ENCODE assay signal across 29 mouse cellular contexts in the genomic region with DNA sequence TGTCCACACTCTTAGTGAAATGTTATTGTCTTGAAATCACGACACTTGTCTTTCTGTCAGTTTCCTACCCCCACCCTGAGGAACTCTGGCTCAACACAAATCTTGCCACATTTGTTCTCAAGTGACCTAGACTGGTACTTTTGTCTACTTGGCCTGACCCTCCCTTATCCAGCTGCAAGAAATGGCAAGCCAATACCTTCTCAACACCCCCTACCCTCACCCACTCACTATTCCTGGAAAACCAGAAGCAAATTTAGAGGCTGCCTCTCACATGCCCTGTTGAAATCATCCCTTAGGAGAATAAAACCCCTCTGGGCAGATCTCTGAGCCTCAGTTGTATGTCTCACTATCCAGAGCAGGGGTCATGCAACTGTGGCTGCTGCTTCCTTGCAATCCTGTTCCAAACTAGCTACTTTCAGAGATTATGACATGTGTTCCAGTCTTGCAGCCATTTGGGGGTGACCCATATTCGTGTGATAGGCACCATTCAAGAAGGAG. TPM values are rescaled to one million over a fixed set of nuclear protein-coding genes. Genes with fewer than 3 reads are reported as not detected.
A peak's percentile ranks its signal among the peaks of the same experiment; 100 is the strongest.
DNase-seq lines count a peak whose midpoint lies in the region; ATAC-seq and TF ChIP-seq lines count a peak whose summit lies in the region.
"Had no signal": no experiment of that assay in that cellular context is flagged by ENCODE, and none has a peak within 500 bp of the region (broad histone marks: within the 10 kb centered on the region; RNA-seq: fewer than 3 reads in every experiment).

No protein-coding gene starts in this region.

- no peak overlapping the region for H3K4me2 ChIP-seq in lung, postnatal 0 days (replicated peaks; ENCODE audit: low read depth, low read length)
- H3K4me2 ChIP-seq: embryonic facial prominence, embryonic 13.5 days; forebrain, embryonic 12.5 days; forebrain, embryonic 15.5 days; heart, embryonic 12.5 days; heart, embryonic 15.5 days; hindbrain, embryonic 14.5 days had no signal

- WGBS in lung, postnatal 0 days: 64% methylated on average over 2 of the region's 2 CpGs

- TF ChIP-seq CTCF in lung, postnatal 0 days (IDR thresholded peaks at IDR 0.05): no peak

- DNase-seq in adrenal gland, adult 8-10 months: peak; percentile 16
- no peak for DNase-seq in adrenal gland, adult 18-20 months (ENCODE audit: low spot score in 2 of 2)
- peak; percentile 87 for DNase-seq in heart, adult 11 months
- DNase-seq in heart, adult 8-10 months (ENCODE audit: low spot score): no peak
- DNase-seq in lung, postnatal 0 days (ENCODE audit: low spot score): no peak
- DNase-seq in lung, postnatal 14 days: no peak
- peak; percentile 93 for DNase-seq in adipocyte (ENCODE audit: low spot score)
- DNase-seq in B cell, adult 2 months: no peak
- DNase-seq: cerebellum, adult 11-12 months; cerebellum, adult 8-10 months; cerebellum, postnatal 10 days; cerebellum, postnatal 36 days; embryo, embryonic 11 days; gastrocnemius, postnatal 25 days; heart, adult 2 months; heart, postnatal 10 days; heart, postnatal 36 days; kidney, adult 18-20 months; kidney, adult 9 months had no signal

- H3K36me3 ChIP-seq in lung, postnatal 0 days (ENCODE audit: insufficient read depth, low read length): no peaks in the 10 kb centered on the region
- H3K36me3 ChIP-seq: embryonic facial prominence, embryonic 10.5 days; embryonic facial prominence, embryonic 13.5 days; forebrain, embryonic 12.5 days; forebrain, embryonic 15.5 days; heart, embryonic 12.5 days; heart, embryonic 15.5 days had no signal

- H3K27ac ChIP-seq in lung, postnatal 0 days (ENCODE audit: low read length): no peak overlapping the region
- H3K27ac ChIP-seq: embryonic facial prominence, embryonic 10.5 days; embryonic facial prominence, embryonic 13.5 days; forebrain, embryonic 12.5 days; forebrain, embryonic 15.5 days; heart, adult 2 months; heart, embryonic 15.5 days; hindbrain, embryonic 14.5 days had no signal

- TF ChIP-seq EP300 in lung, postnatal 0 days (IDR thresholded peaks at IDR 0.05): no peak

- no peaks in the 10 kb centered on the region for H3K27me3 ChIP-seq in lung, postnatal 0 days (replicated peaks; ENCODE audit: insufficient read depth, low read length)
- H3K27me3 ChIP-seq: embryonic facial prominence, embryonic 13.5 days; forebrain, embryonic 12.5 days; forebrain, embryonic 15.5 days; heart, embryonic 12.5 days; heart, embryonic 15.5 days had no signal

- no peaks in the 10 kb centered on the region for H3K9me3 ChIP-seq in lung, postnatal 0 days (ENCODE audit: low read length)
- H3K9me3 ChIP-seq: embryonic facial prominence, embryonic 10.5 days; embryonic facial prominence, embryonic 13.5 days; forebrain, embryonic 12.5 days; forebrain, embryonic 15.5 days; heart, embryonic 12.5 days; heart, embryonic 15.5 days had no signal

- ATAC-seq in lung, postnatal 0 days: peak; percentile 33; the same call in 1 of the 2 replicates
- ATAC-seq: CD4-positive, CD25-positive, alpha-beta regulatory T cell, adult 4 months; forebrain, embryonic 15.5 days; intestine, embryonic 16.5 days had no signal

- no peaks in the 10 kb centered on the region for H3K4me1 ChIP-seq in lung, postnatal 0 days (ENCODE audit: insufficient read depth, low read depth, low read length)
- H3K4me1 ChIP-seq: embryonic facial prominence, embryonic 10.5 days; embryonic facial prominence, embryonic 13.5 days; forebrain, embryonic 12.5 days; forebrain, embryonic 15.5 days; heart, embryonic 12.5 days; heart, embryonic 15.5 days had no signal

- H3K4me3 ChIP-seq in lung, postnatal 0 days (ENCODE audit: low read depth, low read length): no peak overlapping the region
- H3K4me3 ChIP-seq: embryonic facial prominence, embryonic 10.5 days; embryonic facial prominence, embryonic 13.5 days; erythroblast, embryonic 14.5 days; forebrain, embryonic 12.5 days; forebrain, embryonic 15.5 days; heart, adult 2 months; heart, embryonic 12.5 days; heart, embryonic 15.5 days had no signal

- H3K9ac ChIP-seq in lung, postnatal 0 days (replicated peaks; ENCODE audit: low read depth): no peak overlapping the region
- H3K9ac ChIP-seq: embryonic facial prominence, embryonic 13.5 days; forebrain, embryonic 12.5 days; forebrain, embryonic 15.5 days; heart, embryonic 12.5 days; heart, embryonic 15.5 days; hindbrain, embryonic 14.5 days had no signal

RNA-seq across cellular contexts. Expression of a gene that starts 20.4 kb away (rescaled TPM):
- 10 to 100 TPM; 18.5 to 45.8 (median 28.5) TPM for total RNA-seq in adrenal gland, adult 8-10 months (2022)
- total RNA-seq in adrenal gland, adult 18-20 months (2021): 10 to 100 TPM; 36.3 to 44.6 TPM
- 10 to 100 TPM; 32.4 to 66.3 (median 47.5) TPM for total RNA-seq in heart, adult 8-10 months (2022)
- 20.0 and 25.0 TPM in 2 replicates for polyA plus RNA-seq in lung, postnatal 0 days (2015; fragmentation: Nextera tagmentation; extraction: Ambion mirVana)

Comparison
In these comparisons a context has a peak if more than half of its experiments do, and no peak if none do; other contexts are left out.
1. DNase-seq: peak in adrenal gland, adult 8-10 months (single experiment), heart, adult 11 months (single experiment) and adipocyte (single experiment); none in adrenal gland, adult 18-20 months (0 of 2), heart, adult 8-10 months (single experiment), lung, postnatal 0 days (single experiment), lung, postnatal 14 days (single experiment) and B cell, adult 2 months (0 of 2).